Mouse (Mus musculus) gastrocnemius, adult 2 months (tissue): ENCODE data around the gene BC005537. TPM values are rescaled to one million over a fixed set of nuclear protein-coding genes. Genes with fewer than 3 reads are reported as not detected.
"Not testable (repeated sequence)": the region's sequence is repeated elsewhere in the genome, so short reads cannot be mapped to it uniquely, and the experiment has no call there.

Experiments used
- DNase-seq: peaks from one replicate; pipeline ENCODE4 v3.0.0; 2022
- H3K27ac ChIP-seq: fragments of 200-600 bp; 2 replicates; pipeline ENCODE4 v1.8.1; 2022; ENCODE audit warnings: mild to moderate bottlenecking
- H3K4me3 ChIP-seq: fragments of 200-600 bp; 2 replicates; pipeline ENCODE4 v1.8.1; 2022; ENCODE audit warnings: mild to moderate bottlenecking, moderate library complexity
- CTCF ChIP-seq: fragments of 200-600 bp; IDR thresholded peaks from 2 replicates; pipeline ENCODE4 v1.8.1; 2022; ENCODE audit warnings: antibody characterized with exemption, mild to moderate bottlenecking, moderate library complexity
- intact Hi-C: fragments of 180-260 bp; cut with DNase I; formaldehyde crosslinking; loops from one replicate; pipeline ENCODE4 v1.15.1; 2025
- long read RNA-seq, 2 experiments: library from polyadenylated mRNA; stranded (forward); transcript quantifications; one replicate each; pipeline ENCODE4 v2.0.0; 2021
- total RNA-seq, 2 experiments: library from RNA; stranded (reverse); gene quantifications; 2 replicates each; pipeline ENCODE4 v1.2.3; 2021

Gene BC005537
- 10 to 100 TPM; 47.1 to 52.2 TPM for total RNA-seq
- long read RNA-seq, experiment 1, full-length matches to known transcripts: 7 of 9 reads
- long read RNA-seq, experiment 1, partial matches to known transcripts: 1 of 9 reads
- long read RNA-seq, experiment 1, other reads (novel, unspliced or antisense): 1 of 9 reads
- long read RNA-seq, experiment 2, full-length matches to known transcripts: 14 of 16 reads
- long read RNA-seq, experiment 2, partial matches to known transcripts: 0 of 16 reads
- long read RNA-seq, experiment 2, other reads (novel, unspliced or antisense): 2 of 16 reads

DNA sequence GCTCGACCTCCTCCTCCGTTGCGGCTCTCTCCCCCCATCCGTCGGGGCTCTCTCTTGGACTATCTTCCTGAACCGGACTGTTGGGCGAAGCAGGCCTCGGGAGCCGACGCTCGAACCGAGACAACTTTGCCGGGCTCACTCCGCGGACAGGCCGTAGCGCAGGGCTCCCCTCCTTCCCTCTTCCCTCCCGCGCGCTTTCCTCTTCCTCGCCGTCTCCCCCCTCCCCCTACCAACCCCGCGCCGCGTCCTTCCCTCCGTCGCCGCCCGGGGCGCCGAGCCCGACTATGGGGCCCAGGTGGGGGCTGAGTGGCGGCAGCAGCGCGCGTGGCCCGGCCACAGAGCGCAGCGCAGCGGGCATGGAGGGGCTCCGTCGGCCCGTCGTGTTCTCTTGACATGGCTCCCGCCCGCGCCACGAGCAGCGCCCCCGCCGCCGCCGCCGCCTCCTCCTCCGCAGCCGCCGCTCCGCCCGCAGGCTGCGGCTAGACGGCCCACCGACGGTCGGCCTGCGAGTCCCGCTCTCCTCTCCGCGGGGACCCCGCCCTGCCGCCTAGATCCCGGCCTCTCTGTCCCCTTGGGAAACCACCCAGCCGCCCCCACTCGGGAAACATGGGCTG is at the start of gene BC005537:
Gene BC005537 (plus strand): TSS at position 350 of the 614 bp plus-strand sequence.
- peak; percentile 34; the same call in 1 of the 2 replicates for TF ChIP-seq CTCF
- peak; percentile 79 for DNase-seq
- intact Hi-C loops: loop anchor here (2.0 kb wide), 2 partner anchors 29 to 41 kb away; partner anchors contain the start of genes Acot13, Gmnn and Tdp2
- Histone ChIP-seq H3K4me3 (peak within 1 kb of the TSS; percentile 77), H3K27ac (peak within 1 kb of the TSS; percentile 100)

DNA sequence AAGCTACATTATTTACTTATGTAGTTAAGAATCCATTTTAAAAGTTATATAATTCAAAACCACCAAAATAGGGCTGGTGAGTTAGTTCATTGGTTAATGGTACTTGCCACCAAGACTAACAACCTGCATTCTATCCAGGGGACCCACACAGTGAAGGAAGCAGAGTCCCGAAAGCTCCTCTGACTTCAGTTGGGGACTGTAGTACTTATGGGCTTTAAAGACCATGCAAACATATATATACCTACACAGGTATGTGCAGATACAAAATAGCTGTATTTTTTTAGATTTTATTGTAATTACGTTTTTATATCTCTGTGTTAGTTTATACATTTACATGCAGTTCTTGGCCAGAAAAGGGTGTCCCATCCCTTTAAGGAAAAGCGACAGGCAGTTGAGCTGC is 44.7 kb upstream of the BC005537 start:
- no peak for DNase-seq
- no peak overlapping the region for H3K27ac ChIP-seq
- intact Hi-C loops: no loop called here
- H3K4me3 ChIP-seq: no peak overlapping the region
- no peak for TF ChIP-seq CTCF

GRCm38 (mm10) chr13:24757820-24758564 is 43.5 kb upstream of the BC005537 start:
- no peak overlapping the region for H3K27ac ChIP-seq
- intact Hi-C loops: no loop called here
- DNase-seq: no peak
- no peak overlapping the region for H3K4me3 ChIP-seq
- TF ChIP-seq CTCF: no peak

- no peak for TF ChIP-seq CTCF
- intact Hi-C loops: no loop called here
- Histone ChIP-seq H3K27ac (no peak overlapping the region), H3K4me3 (no peak overlapping the region)
- DNase-seq: no peak
Observed at GRCm38 (mm10) chr13:24759451-24759850, 42.0 kb upstream of the BC005537 start.

GRCm38 (mm10) chr13:24760351-24760870 is 41.0 kb upstream of the BC005537 start:
- TF ChIP-seq CTCF: no peak
- intact Hi-C loops: loop anchor here (2.0 kb wide), 1 partner anchor 40 kb away; the partner anchor contains the start of gene BC005537
- Histone ChIP-seq H3K4me3 (no peak overlapping the region), H3K27ac (peak overlapping the region; percentile 91; the same call in 1 of the 2 replicates)
- no peak for DNase-seq

- peak overlapping the region; percentile 95 for H3K4me3 ChIP-seq
- no peak for DNase-seq
- peak overlapping the region; percentile 91 for H3K27ac ChIP-seq
- no peak for TF ChIP-seq CTCF
- intact Hi-C loops: loop anchor here (2.0 kb wide), 1 partner anchor 40 kb away; the partner anchor contains the start of gene BC005537
Observed at GRCm38 (mm10) chr13:24761083-24761402, 40.4 kb upstream of the BC005537 start.

GRCm38 (mm10) chr13:24761403-24762227 is 39.8 kb upstream of the BC005537 start, which contains the start of gene Gmnn:
TSS of gene Gmnn (minus strand) at chr13:24761923.
- intact Hi-C loops: loop anchor here (2.0 kb wide), 1 partner anchor 39 kb away; the partner anchor contains the start of gene BC005537
- TF ChIP-seq CTCF: no peak

DNA sequence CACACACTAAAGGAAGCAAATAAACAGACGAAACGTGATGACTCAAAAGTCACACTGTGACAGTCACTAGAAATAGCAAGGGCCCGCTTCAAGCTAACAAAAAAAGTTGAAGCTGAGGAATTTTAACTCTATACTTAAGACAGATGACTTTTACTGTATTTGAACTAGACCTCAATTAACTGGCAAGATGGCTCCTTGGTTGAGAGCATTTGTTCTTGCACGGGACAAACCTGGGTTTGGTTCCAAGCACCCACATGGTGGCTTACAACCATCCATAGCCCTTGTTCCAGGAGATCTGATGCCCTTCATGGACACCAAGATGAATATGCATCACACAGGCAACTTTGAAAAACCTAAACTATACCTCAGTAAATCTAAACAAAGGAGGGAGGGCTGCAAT is 39.2 kb upstream of the BC005537 start:
- intact Hi-C loops: no loop called here
- TF ChIP-seq CTCF: no peak
- no peak for DNase-seq
- Histone ChIP-seq H3K4me3 (peak overlapping the region; percentile 95), H3K27ac (peak overlapping the region; percentile 91)

More at GRCm38 (mm10) chr13:24761403-24762227, 39.8 kb upstream of the BC005537 start, which contains the start of gene Gmnn:
- H3K4me3 ChIP-seq: peak within 1 kb of the TSS; percentile 95
- peak; percentile 92 for DNase-seq
- H3K27ac ChIP-seq: peak within 1 kb of the TSS; percentile 91

- intact Hi-C loops, H3K27ac ChIP-seq, DNase-seq, H3K4me3 ChIP-seq: not testable (repeated sequence)
Observed at GRCm38 (mm10) chr13:24767809-24768208, 33.6 kb upstream of the BC005537 start.

DNA sequence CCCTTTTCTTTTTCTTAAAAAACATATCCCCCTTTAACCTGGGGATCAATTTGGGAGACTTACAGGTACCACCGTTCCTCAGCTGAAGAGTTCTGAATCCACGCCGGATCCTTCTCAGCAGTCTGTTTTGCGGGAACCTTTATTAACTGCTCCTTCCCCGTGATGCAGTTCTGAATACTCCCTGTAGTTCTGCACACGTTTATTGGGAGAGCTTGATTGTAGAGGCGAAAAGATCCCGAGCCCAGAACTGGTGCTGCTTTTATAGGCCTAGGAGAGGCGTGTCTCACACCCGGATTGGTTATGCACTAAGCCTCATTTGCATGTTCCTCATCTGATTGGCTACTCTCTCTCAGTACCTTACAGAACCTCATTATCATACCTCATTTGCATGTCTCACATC is 30.0 kb upstream of the BC005537 start:
- intact Hi-C loops, H3K27ac ChIP-seq, DNase-seq: not testable (repeated sequence)

DNA sequence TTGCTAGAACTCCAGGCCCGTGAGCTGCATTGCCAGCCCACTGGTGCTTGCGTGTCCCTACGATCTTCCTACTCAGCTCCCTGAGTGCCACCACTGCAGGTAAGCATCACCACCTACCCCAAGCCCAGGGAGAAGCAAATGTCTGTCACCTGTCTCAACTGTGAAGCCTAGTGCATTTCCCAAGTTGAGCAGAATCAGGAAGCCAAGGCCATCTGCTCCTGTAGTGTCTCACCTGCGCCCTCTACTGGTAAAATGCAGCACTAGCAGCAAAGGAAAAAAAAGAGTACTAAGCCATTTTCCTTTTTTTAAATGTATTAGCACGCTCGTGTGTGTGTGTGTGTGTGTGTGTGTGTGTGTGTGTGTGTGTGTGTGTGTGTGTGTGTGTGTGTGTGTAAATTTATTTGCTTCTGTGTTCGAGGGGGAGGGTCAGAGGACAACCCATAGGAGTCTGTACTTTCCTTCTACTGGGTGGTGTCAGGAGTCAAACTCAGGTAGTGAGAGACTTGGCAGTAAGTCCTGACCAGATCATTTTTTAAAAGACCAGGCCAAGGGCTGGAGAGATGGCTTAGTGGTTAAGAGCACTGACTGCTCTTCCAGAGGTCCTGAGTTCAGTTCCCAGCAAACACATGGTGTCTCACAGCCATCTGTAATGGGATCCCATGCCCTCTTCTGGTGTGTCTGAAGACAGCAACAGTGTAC is 25.2 kb upstream of the BC005537 start:
- no peak overlapping the region for H3K4me3 ChIP-seq
- intact Hi-C loops: no loop called here
- peak; percentile 47 for DNase-seq
- peak; percentile 77 for TF ChIP-seq CTCF
- H3K27ac ChIP-seq: no peak overlapping the region

More for the DNA sequence above, 30.0 kb upstream of the BC005537 start:
- H3K4me3 ChIP-seq: not testable (repeated sequence)
